In genomic region chr1:178571009-178571408, GRCm38 (mm10) we compare ENCODE assay signal across 24 mouse cellular contexts.
"Had no signal": no experiment of that assay in that cellular context is flagged by ENCODE, and none has a peak within 500 bp of the region (broad histone marks: within the 10 kb centered on the region; RNA-seq: fewer than 3 reads in every experiment).

No protein-coding gene starts in this region.

- H3K9ac ChIP-seq: limb, embryonic 15.5 days; liver, embryonic 12.5 days; liver, embryonic 15.5 days; lung, embryonic 15.5 days; midbrain, embryonic 13.5 days had no signal

- H3K4me3 ChIP-seq: layer of hippocampus, adult 2 months; left cerebral cortex, adult 2 months; limb, embryonic 15.5 days; liver, embryonic 12.5 days; liver, embryonic 15.5 days; lung, embryonic 15.5 days; megakaryocyte, embryonic 14.5 days; midbrain, embryonic 10.5 days; midbrain, embryonic 13.5 days; myocyte had no signal

- H3K36me3 ChIP-seq: limb, embryonic 15.5 days; liver, embryonic 12.5 days; liver, embryonic 15.5 days; lung, embryonic 15.5 days; midbrain, embryonic 10.5 days had no signal

- H3K27ac ChIP-seq: kidney, postnatal 0 days; layer of hippocampus, adult 2 months; left cerebral cortex, adult 2 months; limb, embryonic 15.5 days; liver, embryonic 12.5 days; liver, embryonic 15.5 days; lung, embryonic 15.5 days; midbrain, embryonic 10.5 days; midbrain, embryonic 13.5 days had no signal

- H3K9me3 ChIP-seq: limb, embryonic 15.5 days; liver, embryonic 12.5 days; liver, embryonic 15.5 days; lung, embryonic 15.5 days had no signal

- DNase-seq: kidney, adult 2 months; kidney, postnatal 25 days; layer of hippocampus, adult 9-11 months; left cerebral cortex, postnatal 4 days; lung, adult 18-20 months; lung, postnatal 10 days; lung, postnatal 36 days; right cerebral cortex, adult 18-20 months; right cerebral cortex, postnatal 25 days; thymus, adult 18-20 months; thymus, postnatal 36 days had no signal

- H3K4me1 ChIP-seq: liver, embryonic 12.5 days; liver, embryonic 15.5 days; lung, embryonic 15.5 days; megakaryocyte, embryonic 14.5 days had no signal

- H3K27me3 ChIP-seq: liver, embryonic 15.5 days; lung, embryonic 15.5 days; midbrain, embryonic 13.5 days had no signal

- H3K4me2 ChIP-seq: limb, embryonic 15.5 days; liver, embryonic 12.5 days; liver, embryonic 15.5 days; lung, embryonic 15.5 days; midbrain, embryonic 13.5 days had no signal

- ATAC-seq: intestine, postnatal 0 days; liver, embryonic 12.5 days; midbrain, embryonic 13.5 days; midbrain, embryonic 16.5 days had no signal
